Mouse (Mus musculus) hindbrain, embryonic 11.5 days (tissue): Measurements from ENCODE around the gene Stk31. TPM values are rescaled to one million over a fixed set of nuclear protein-coding genes. Genes with fewer than 3 reads are reported as not detected.
A peak's percentile ranks its signal among the peaks of the same experiment; 100 is the strongest.
"Not testable (repeated sequence)": the region's sequence is repeated elsewhere in the genome, so short reads cannot be mapped to it uniquely, and the experiment has no call there.

ENCODE experiments used
- ATAC-seq: fragments of 200-750 bp; cut with Nextera tagmentation; 2 replicates; pipeline ENCODE4 v1.8.0; 2017; ENCODE audit warnings: mild to moderate bottlenecking, moderate TSS enrichment, moderate library complexity; ENCODE audit not compliant: low FRiP score
- DNase-seq: peaks from one replicate; pipeline ENCODE4 v3.0.0-alpha.2; 2015; ENCODE audit warnings: low spot score
- H3K27ac ChIP-seq: fragments of 300-500 bp; sonication (generic); 2 replicates; pipeline ENCODE4 v1.5.1; 2014; ENCODE audit warnings: mild to moderate bottlenecking, low read depth, low read length
- H3K27me3 ChIP-seq: fragments of 300-500 bp; sonication (generic); 2 replicates; pipeline ENCODE4 v1.6.1; 2014; ENCODE audit warnings: mild to moderate bottlenecking, low read length, moderate library complexity, mixed read lengths; ENCODE audit not compliant: control insufficient read depth, insufficient read depth
- H3K36me3 ChIP-seq: fragments of 300-500 bp; sonication (generic); 2 replicates; pipeline ENCODE4 v1.6.1; 2014; ENCODE audit warnings: mild to moderate bottlenecking, low read length, moderate library complexity, mixed read lengths; ENCODE audit not compliant: control insufficient read depth, insufficient read depth
- H3K4me1 ChIP-seq: fragments of 300-500 bp; sonication (generic); replicated peaks from 2 replicates; pipeline ENCODE4 v1.6.1; 2014; ENCODE audit warnings: low read length, mixed read lengths; ENCODE audit not compliant: control insufficient read depth, insufficient read depth
- H3K4me2 ChIP-seq: fragments of 300-500 bp; sonication (generic); replicated peaks from 2 replicates; pipeline ENCODE4 v1.6.1; 2014; ENCODE audit warnings: mild to moderate bottlenecking, low read depth, low read length
- H3K4me3 ChIP-seq: fragments of 300-500 bp; sonication (generic); 2 replicates; pipeline ENCODE4 v1.5.1; 2014; ENCODE audit warnings: low read depth, low read length
- H3K9ac ChIP-seq: fragments of 300-500 bp; sonication (generic); 2 replicates; pipeline ENCODE4 v1.6.1; 2014; ENCODE audit warnings: low read depth, low read length
- H3K9me3 ChIP-seq: fragments of 300-500 bp; sonication (generic); 2 replicates; pipeline ENCODE4 v1.6.1; 2016; ENCODE audit warnings: low read length; ENCODE audit not compliant: control insufficient read depth
- WGBS: fragments of 180-500 bp; shearing (Covaris S2); extraction: QIAGEN DNeasy Blood & Tissue Kit; methylation state at CpG from one replicate; pipeline ENCODE4 v1.1.7; 2014; 5-methylcytosine and 5-hydroxymethylcytosine counted together
- polyA plus RNA-seq: library from polyadenylated mRNA; unstranded; fragments of >200 nt; fragmentation: Nextera tagmentation; extraction: Ambion mirVana; gene quantifications from 2 replicates; pipeline ENCODE4 v1.2.1, GENCODE M21; 2014

Stk31 gene
- polyA plus RNA-seq, 1 experiment from 2014 or later, result not detected

GRCm38 (mm10) chr6:49378328-49378727, 17.1 kb upstream of the Stk31 start:
- WGBS, result 71% methylated on average over 12 of the region's 12 CpGs
- DNase-seq (no peak), ATAC-seq (no peak)
- Histone ChIP-seq H3K9ac (no peak overlapping the region), H3K36me3 (no peaks in the 10 kb centered on the region), H3K4me3 (no peak overlapping the region), H3K27me3 (no peaks in the 10 kb centered on the region), H3K4me1 (no peaks in the 10 kb centered on the region), H3K9me3 (no peaks in the 10 kb centered on the region), H3K4me2 (no peak overlapping the region), H3K27ac (no peak overlapping the region)

- 61% methylated on average over 1 of the region's 1 CpGs for WGBS
- no peak for ATAC-seq
These were observed 1.1 kb upstream of the Stk31 start for GRCm38 (mm10) chr6:49394276-49394675.

DNA sequence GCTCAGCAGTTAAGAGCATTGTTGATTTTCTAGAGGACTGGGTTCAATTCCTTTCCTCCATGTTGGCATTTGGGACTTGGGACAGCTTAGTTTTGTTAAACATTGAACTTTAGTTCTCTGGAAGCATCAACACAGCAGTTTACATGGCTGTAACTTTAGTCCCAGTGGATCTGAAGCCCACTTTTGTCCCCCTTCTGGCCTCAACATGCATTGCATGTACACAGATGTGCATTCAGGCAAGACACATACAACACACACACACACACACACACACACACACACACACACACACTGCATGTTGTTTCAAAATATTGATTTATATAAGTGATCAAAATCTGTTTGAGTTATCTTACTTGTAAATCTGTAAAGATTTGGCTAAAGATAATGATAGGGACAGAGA, 2.1 kb downstream of the Stk31 start:
- Histone ChIP-seq H3K9me3 (no peaks in the 10 kb centered on the region), H3K27ac (no peak overlapping the region), H3K27me3 (no peaks in the 10 kb centered on the region), H3K4me1 (no peaks in the 10 kb centered on the region), H3K4me3 (no peak overlapping the region), H3K36me3 (no peaks in the 10 kb centered on the region), H3K9ac (no peak overlapping the region), H3K4me2 (no peak overlapping the region)
- peak; percentile 53 for DNase-seq
- ATAC-seq, result no peak

More at GRCm38 (mm10) chr6:49394276-49394675, 1.1 kb upstream of the Stk31 start:
- no peaks in the 10 kb centered on the region for H3K9me3 ChIP-seq
- no peaks in the 10 kb centered on the region for H3K36me3 ChIP-seq
- no peaks in the 10 kb centered on the region for H3K4me1 ChIP-seq
- no peaks in the 10 kb centered on the region for H3K27me3 ChIP-seq
- H3K27ac ChIP-seq, result no peak overlapping the region
- H3K4me2 ChIP-seq, result no peak overlapping the region
- no peak overlapping the region for H3K4me3 ChIP-seq
- DNase-seq, result no peak
- H3K9ac ChIP-seq, result no peak overlapping the region

- Histone ChIP-seq H3K27ac (no peak overlapping the region), H3K4me3 (no peak overlapping the region), H3K9ac (no peak overlapping the region), H3K36me3 (no peaks in the 10 kb centered on the region), H3K4me1 (no peaks in the 10 kb centered on the region), H3K4me2 (no peak overlapping the region), H3K9me3 (no peaks in the 10 kb centered on the region), H3K27me3 (no peaks in the 10 kb centered on the region)
- peak; percentile 50 for DNase-seq
- no peak for ATAC-seq
These were observed 3.0 kb downstream of the Stk31 start for GRCm38 (mm10) chr6:49398365-49398764.

DNA sequence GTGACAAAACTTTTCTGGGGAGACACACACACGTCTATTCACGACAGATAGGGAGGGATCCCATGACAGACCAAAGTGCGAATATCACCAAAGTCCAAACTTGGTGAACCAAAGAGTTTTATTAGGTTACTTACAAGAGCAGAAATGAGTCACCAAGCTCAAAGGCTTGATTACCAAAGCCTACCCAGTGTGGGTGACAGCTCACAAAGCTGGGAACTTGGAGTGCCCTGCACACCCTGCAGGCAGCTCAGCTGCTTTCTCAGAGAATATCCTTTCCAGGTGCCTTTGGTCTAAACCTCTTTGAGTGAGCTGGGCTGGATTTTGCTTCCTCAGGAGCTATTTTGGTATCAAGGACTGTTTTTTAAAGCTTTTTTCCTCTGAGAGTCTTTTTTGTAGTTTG, 15.4 kb downstream of the Stk31 start:
- no peaks in the 10 kb centered on the region for H3K9me3 ChIP-seq
- DNase-seq (no peak), ATAC-seq (no peak)
- H3K4me3 ChIP-seq, result no peak overlapping the region
- H3K27ac ChIP-seq, result no peak overlapping the region
- H3K9ac ChIP-seq, result no peak overlapping the region
- no peak overlapping the region for H3K4me2 ChIP-seq
- H3K4me1 ChIP-seq, result no peaks in the 10 kb centered on the region
- H3K27me3 ChIP-seq, result no peaks in the 10 kb centered on the region
- 90% methylated on average over 3 of the region's 3 CpGs for WGBS
- no peaks in the 10 kb centered on the region for H3K36me3 ChIP-seq

DNA sequence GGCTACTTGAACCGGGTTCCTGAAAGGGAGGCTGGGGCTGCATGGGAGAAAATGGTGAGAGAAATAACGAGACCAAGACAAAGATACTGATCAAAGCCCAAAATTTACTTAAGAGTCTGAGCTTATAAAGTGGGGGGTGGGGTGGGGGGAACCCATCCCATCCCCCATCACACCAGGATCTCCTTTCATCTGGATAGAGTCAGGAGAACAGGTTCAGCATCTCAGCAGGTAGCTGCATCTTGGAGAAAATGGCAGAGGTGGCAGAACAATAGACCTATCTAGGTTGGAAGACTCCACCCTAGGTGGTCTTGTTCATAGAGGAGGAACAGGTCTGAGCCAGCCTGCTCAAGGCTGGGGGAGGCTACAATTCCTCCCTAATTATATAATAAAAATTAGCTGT, 17.6 kb downstream of the Stk31 start:
- H3K9ac ChIP-seq, DNase-seq, H3K27ac ChIP-seq, H3K36me3 ChIP-seq, ATAC-seq, H3K9me3 ChIP-seq, H3K4me2 ChIP-seq, H3K4me1 ChIP-seq, H3K27me3 ChIP-seq, H3K4me3 ChIP-seq: not testable (repeated sequence)
- WGBS, result 74% methylated on average over 2 of the region's 2 CpGs

DNA sequence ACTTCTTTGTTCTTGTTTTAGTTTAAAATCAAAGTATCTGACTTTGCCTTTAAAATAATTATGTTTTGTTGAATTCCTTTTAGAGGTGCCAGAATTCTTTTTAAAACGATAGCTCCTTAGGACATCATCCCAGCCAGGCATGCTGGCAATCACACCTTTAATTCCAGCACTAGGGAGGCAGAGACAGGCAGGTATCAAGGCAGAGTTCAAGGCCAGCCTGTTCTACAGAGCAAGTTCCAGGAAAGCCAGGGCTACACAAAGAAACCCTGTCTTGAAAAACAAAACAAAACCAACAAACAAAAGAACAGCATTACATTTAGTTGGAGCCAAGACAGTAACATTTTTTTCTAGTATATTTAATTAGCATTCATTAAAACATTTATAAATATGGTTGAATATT, 20.6 kb downstream of the Stk31 start:
- WGBS, result 88% methylated on average over 1 of the region's 1 CpGs
- Histone ChIP-seq H3K4me2 (no peak overlapping the region), H3K9ac (no peak overlapping the region), H3K4me3 (no peak overlapping the region), H3K27ac (no peak overlapping the region), H3K36me3 (no peaks in the 10 kb centered on the region), H3K27me3 (no peaks in the 10 kb centered on the region), H3K4me1 (no peaks in the 10 kb centered on the region), H3K9me3 (no peaks in the 10 kb centered on the region)
- DNase-seq, result no peak
- ATAC-seq, result no peak

GRCm38 (mm10) chr6:49437306-49437705, 41.9 kb downstream of the Stk31 start:
- Histone ChIP-seq H3K36me3 (no peaks in the 10 kb centered on the region), H3K27me3 (no peaks in the 10 kb centered on the region), H3K4me2 (no peak overlapping the region), H3K4me3 (no peak overlapping the region), H3K27ac (no peak overlapping the region), H3K4me1 (no peaks in the 10 kb centered on the region), H3K9me3 (no peaks in the 10 kb centered on the region), H3K9ac (no peak overlapping the region)
- ATAC-seq, result no peak
- no peak for DNase-seq
- 93% methylated on average over 1 of the region's 1 CpGs for WGBS

DNA sequence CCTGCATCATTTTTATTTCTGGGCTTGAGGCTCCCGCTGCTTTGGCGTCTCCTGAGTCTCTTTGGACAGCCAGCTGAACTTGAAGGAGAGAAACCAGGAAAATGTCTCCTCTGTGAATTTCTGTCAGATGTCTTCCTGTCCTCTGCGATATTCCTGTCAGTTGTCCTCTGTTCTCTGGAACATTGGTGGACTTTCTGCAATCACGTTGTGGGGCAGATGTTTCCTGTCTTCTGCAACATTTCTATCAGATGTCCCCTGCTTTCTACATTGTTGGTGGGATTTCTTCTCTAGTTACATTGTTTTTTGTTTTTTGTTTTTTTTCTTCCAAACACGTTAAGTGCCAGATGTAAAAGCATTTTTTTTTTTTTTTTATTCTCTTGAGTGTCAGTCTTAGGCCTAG, 62.7 kb downstream of the Stk31 start:
- Histone ChIP-seq H3K4me3 (no peak overlapping the region), H3K4me1 (no peaks in the 10 kb centered on the region), H3K36me3 (no peaks in the 10 kb centered on the region), H3K9ac (no peak overlapping the region), H3K9me3 (no peaks in the 10 kb centered on the region), H3K27me3 (no peaks in the 10 kb centered on the region), H3K27ac (no peak overlapping the region), H3K4me2 (no peak overlapping the region)
- 87% methylated on average over 5 of the region's 5 CpGs for WGBS
- no peak for ATAC-seq
- no peak for DNase-seq
